Mouse (Mus musculus) heart, postnatal 0 days (tissue): Measurements from ENCODE around the gene Cyp27a1.

Experiments used
- CTCF ChIP-seq: IDR thresholded peaks from 2 replicates; pipeline ENCODE4 v1.5.1; 2016; ENCODE audit warnings: antibody characterized with exemption, control low read depth, low read depth
- EP300 ChIP-seq: IDR thresholded peaks from 2 replicates; pipeline ENCODE4 v1.6.1; 2016; ENCODE audit warnings: antibody characterized with exemption, low read depth

DNA sequence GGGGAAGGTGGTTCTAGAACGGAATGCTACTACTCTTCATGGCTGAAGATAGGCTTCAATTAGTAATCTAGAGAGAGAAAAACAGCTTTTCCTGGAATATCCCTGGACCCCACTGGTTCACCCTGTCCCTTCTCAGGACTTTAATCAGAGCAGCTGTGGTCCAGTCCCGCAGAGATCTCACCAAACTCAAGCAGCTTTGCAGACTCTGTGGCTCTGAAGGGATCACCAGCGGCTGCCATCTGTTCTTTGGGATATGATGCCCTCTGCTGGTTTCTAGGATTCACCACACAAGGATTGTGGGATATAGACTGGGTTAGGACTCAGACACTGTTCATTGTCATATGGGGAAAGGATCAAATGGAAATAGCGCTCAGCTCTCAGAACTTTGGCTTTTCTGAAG, 46.4 kb downstream of the Cyp27a1 start:
- no peak for TF ChIP-seq EP300
- peak; percentile 89 for TF ChIP-seq CTCF
